Mouse (Mus musculus) adrenal gland, adult 2 months (tissue): Measurements from ENCODE around the gene Rassf4. TPM values are rescaled to one million over a fixed set of nuclear protein-coding genes. Genes with fewer than 3 reads are reported as not detected.
A peak's percentile ranks its signal among the peaks of the same experiment; 100 is the strongest.
"Not testable (repeated sequence)": the region's sequence is repeated elsewhere in the genome, so short reads cannot be mapped to it uniquely, and the experiment has no call there.

ENCODE experiments used
- DNase-seq: peaks from one replicate; pipeline ENCODE4 v3.0.0; 2021
- microRNA-seq, 2 experiments: library from miRNA; unstranded; fragments of <30 nt; microRNA quantifications; one replicate each; pipeline ENCODE4 v1.2.0; 2021
- polyA plus RNA-seq: library from polyadenylated mRNA; depleted of rRNA; stranded (reverse); fragments of >200 nt; gene quantifications from 2 replicates; pipeline ENCODE4 v1.2.3, GENCODE M21; 2012; rRNA removed
- total RNA-seq, 2 experiments: library from RNA; stranded (reverse); gene quantifications; 2 replicates each; pipeline ENCODE4 v1.2.3; 2021

The Rassf4 gene
- total and polyA plus RNA-seq, 3 experiments: 2.3 to 7.4 (median 3.9) TPM

DNA sequence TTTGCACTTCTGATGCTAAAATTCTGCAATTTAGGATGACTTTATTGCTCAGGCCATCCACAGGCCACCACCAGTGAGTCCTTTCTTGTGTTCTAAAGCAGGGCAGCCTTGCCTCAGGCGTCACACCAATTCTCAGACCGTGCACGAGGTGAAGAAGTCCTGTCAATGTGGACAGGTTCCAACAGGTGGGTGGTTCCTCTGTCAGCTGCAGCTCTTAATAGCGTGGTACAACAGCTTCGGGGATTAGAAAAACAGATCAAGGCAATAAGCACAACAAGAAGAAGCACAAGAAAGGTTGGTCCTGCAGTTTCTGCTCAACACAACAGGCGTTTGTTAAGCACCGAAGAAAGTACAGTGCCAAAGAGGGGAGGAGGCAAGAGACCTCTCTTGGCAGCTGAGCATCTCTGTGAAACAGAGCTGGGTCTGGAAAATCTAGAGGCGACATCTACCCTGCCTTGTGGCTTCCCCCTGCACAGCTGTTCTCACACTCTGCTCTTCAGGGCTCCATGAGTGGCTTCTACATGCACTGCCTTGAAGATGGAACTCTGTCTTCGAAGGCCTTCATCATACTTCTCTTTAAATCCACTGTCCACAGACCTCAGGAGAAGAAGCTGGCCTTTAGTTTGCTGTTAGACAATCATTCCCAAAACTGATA is 37.0 kb downstream of the Rassf4 start:
- DNase-seq: no peak

DNA sequence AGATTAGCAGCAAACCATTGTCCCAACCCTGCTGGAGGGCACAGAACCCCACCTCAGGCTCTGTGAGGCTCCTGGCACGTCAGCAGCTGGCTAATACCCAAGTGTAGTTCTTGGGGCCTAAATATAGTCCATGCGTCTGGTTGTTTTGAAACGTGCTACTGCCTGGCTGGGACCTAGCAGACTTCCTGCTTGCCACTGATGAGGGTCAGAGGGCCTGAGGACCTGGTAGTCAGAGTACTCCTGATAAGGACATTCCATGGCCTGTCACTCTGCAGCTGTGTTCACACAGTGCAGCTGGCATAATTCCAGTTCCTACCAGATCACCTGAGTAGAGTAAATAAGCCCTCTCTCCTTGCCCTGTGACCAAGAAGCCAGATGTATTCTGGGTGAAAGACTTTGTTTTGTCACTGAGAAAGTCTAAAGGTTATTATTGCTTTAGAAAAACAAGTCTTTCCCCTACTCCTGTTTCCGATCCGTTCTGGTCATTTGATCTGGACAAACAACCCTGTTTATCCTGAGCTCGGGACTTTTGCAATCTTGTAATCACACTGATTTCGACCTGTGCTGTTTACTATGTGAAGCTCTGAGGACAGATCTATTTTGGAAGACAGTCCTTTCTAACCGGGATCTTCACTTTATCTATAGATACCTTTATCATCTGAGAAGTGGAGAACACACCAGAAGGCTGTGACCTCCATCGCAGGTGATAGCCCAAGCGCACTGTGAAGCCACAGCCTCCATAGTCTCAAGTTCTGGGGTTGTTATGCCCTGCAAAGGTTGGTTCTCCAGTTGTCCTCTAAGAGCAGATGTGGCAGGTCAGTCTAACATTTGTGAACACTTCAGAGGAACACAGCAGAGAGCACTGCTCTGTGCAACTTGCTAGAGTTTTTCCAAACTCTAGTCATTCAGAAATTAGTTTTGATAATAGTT is 38.2 kb downstream of the Rassf4 start:
- DNase-seq: peak; percentile 73

DNA sequence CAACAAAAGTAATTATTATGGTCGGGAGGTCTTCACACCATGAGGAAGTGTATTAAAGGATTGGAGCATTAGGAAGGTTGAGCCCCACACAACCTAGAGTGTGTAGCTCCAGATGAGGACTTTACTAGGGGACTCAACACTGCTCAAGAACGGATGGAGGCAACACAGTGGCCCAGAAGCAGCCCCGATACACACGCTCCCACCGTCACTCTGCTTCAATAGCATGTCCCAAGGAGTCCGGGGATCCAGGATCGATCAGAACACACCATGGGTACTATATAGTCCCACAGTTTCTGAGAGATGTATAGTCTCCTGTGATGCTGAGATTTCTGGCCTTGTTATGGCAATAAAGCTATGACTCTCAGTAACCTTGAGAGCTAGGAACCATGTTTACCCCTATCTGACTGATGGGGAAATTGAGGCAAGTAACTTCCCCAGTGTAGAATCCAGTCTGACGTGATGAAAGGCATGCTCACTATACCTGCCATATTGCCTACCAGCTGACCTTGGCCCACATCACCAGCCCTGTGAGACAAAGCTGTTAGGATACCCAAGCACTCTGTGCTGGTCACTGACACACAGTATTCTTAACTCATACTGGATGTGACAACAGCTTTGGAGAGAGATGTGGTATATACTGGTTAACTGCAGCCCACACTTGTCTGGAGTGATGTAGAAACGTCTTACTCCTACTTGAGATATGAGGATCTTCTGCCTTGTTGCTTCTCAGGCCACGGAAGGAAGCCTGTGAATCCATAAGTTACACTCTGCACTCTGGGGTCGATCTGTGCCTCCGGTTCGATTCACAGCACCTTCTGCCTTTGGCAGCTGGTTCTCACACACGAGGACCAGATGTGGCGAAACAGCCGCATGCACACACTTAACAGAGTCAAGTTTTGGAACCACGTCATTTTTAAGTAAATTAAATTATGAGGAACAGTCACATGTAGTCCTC is 39.7 kb downstream of the Rassf4 start:
- DNase-seq: no peak

DNA sequence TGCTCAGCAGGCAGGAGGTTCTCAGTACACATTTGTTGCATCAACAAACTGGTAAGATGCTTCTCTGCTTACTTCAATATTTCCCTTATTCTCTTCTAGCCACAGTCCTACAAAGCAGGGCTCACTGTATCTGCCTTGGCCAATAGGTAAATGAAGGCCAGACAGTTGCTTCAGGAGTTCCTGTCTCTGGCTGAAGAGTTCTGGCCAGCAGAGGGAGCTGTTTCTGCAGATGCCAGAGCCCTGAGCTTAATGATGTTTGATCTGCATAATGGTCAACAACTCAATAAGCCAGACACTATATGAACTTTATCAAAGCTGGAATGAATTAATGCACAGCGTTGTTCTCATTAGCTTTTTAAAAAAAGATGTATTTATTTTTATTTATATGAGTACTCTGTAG is 41.6 kb downstream of the Rassf4 start:
- peak; percentile 77 for DNase-seq

DNA sequence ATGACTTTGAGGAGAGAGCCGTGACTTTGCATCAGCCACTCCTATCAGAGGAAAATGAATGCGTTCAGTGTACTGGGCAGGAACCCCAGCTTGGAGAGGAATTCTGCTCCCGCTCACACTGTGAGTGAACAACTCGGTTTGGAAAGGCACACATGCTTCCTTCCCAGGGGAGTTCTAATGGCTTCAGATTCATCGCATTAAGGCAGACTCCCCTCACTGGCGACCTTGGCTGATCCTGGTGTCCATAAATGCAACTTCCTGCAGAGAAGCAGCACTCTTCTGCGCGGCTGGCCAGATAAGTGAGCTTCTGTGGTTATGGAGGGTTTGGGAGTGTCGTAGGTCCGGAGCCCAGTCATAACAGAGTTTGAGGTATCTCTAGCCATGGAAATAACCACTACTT is 44.0 kb downstream of the Rassf4 start:
- no peak for DNase-seq

DNA sequence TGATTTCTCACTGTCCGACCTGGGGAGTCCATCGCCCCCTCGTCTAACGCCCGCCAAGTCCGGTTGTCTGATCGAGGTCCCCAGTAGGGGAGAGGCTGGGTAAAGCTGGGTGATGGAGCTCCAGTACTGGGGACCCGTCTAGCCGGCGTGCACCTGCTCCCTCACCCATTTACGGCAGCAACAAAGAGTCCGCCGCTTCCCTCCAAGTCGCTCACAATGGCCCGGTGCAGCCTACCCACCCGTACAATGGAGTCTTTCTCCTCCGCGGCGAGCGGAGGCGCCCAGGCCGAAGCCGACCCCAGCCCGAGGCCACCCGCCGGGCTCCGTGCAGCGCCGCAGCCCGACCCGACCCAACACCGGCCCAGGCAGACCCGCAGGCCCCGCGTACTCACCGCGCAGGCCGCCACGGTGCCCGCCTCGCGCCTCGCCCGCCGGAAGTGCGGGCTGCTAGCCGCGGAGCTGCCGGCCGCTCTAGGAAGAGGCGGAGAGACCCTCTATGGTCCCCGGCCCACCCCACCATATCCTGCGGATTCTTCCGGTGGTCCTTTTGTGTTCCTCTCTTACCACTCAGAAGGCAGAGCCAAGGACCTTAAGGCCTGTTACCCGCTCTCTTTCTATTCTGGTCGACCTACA is 45.1 kb downstream of the Rassf4 start, which contains the start of gene Zfp422:
Gene Zfp422, minus strand, starts transcription at position 461 of the 633 bp plus-strand sequence.
- DNase-seq: peak; percentile 79

DNA sequence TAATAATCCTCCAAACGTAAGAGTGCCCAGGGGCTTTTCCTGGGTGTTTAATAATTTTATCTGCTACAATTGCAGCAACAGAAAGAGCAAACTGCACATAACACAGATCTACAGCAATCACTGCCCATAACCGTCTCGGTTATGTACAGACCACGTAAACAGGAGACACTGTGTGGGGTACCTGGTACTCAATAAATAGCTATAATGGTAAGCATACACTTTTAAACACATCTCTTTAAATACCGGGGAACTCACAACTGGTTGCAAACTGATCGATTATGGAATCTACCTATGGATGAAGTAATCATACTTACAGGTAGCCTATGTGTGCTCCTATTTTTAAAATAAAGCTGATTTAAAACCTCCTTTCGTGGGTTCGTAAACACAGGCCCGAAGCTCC is 45.7 kb downstream of the Rassf4 start:
- no peak for DNase-seq

DNA sequence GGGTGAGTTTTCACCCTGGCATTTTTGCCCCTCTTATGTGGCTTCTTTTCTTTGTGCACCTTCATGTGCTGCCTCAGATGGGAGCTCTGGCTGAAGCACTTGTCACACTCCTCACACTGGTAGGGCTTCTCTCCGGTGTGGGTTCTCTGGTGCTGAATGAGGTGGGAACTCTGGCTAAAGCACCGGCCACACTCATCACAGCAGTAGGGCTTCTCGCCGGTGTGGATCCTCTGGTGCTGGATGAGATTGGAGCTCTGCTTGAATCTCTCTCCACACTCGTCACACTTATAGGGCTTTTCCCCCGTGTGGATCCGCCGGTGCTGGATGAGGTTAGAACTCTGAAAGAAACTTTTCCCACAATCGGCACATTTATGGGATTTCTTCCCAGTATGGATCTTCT is 47.3 kb downstream of the Rassf4 start:
- DNase-seq: not testable (repeated sequence)

DNA sequence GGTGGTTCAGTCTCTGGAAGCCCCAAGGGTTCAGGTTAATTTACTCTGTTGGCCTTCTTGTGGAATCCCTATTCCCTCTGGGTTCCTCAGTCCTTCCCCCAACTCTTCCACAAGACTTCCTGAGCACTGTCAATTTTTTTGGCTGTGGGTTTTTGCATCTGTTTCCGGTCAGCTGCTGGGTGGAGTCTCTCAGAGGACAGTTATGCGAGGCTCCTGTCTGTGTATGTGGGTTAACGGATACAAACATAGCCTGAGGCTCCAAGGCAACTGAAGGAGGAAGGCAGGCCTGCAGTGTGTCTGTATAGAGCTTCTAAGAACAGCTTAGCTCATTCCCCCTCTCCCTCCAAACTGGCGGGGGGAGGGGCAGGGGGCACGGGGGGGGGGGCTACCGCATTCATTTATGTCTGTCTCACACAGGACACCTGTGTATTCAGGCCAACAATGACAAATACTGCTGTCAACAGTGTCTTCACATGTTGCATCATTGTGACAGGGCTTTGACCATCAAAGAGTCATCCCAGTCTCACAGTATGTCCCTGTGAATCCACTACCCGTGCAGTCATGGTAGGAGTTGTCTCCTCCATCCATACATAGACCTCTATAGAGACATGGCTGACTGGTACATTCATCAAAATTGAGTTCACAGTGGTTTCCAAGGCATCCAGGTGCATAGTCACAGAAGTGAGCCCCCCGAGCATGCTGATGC is 52.3 kb downstream of the Rassf4 start:
- DNase-seq: no peak

DNA sequence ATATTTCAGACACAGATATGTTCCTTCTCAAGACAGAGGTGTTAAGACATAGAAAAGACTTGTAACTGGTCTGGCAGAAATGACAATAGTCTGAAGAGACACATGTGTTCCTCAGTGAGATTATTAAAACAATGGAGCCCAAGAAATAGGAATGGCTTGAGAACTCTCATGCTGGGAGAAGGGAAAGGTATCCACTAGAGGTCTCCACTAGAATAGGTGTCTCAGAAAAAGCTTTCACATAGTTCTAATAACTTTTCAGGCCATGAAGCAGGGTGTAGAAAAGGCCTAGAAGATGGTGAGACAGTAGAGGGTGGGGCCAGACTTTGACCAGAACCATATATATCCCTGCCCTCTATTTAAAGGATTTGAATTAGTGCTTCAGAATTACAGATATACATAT is 55.7 kb downstream of the Rassf4 start:
- DNase-seq: no peak

DNA sequence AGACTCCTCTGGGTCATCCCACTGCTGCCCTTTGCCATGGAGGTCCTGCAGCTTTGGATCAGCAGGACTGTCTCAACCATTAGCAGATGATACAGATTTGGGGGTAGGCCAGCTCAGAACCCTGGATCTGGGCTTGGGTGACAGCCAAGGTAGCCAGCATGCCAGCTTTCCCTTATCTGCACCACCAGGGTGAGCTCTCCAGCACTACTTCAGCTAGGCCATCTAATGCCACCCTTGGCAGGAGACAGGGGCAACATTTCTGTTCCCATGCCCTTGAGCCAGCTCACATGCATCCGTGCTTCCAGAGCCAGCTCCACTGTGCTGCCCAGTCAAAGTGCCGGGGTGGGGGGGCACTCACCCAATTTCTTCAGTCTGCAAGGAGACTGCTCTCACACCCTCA is 58.0 kb downstream of the Rassf4 start:
- no peak for DNase-seq

DNA sequence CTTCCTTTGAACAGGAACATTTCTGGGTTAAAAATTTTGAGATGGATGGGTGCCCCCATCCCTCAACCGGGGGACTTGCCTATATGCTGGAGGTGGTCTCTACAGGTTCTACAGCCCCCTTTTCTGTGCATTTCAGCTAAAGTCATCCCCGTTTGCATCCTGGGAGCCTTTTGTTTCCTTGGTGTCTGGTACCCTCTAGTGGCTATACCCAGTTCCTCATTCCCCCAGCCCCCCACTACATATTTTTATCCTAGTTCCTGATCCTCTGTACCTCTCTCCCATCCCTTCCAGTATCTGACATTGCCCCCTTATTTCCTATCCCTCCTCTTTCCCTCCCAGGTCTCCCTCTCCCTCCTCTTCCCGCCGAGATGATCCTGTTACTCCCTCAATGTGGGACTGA is 66.5 kb downstream of the Rassf4 start:
- DNase-seq: no peak

DNA sequence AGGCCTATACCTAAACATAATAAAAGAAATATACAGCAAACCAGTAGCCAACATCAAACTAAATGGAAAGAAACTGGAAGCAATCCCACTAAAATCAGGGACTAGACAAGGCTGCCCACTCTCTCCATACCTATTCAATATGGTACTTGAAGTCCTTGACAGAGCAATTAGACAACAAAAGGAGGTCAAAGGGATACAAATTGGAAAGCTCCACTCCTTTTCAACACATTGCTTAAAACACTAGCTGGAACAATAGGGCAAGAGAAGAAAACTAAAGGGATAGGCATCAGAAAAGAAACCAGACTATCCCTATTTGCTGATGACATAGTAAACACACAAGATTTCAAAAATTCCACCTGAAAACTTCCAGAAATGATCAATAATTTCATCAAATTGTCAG is 72.8 kb downstream of the Rassf4 start:
- DNase-seq: not testable (repeated sequence)

DNA sequence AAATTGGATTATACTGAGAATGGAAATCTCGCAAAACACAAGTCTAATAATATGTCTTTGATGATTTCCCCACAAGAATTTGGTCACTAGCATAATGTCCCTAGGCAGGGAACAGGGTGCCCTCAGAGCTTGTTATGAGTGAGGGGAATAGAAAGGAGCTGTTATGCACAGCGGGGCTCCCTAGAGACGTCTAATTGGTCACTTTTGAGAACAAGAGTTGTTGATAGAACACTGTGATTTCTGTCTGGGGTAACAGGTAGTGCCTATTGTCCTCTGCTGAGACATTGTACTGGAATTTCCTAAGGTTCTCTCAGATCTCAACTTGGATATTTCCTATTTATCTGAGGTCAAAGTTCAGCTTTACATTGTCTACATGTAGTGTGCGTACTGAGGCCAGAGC is 89.7 kb downstream of the Rassf4 start, which contains the start of gene Olfr215:
Gene Olfr215, minus strand, starts transcription at position 101 of the 400 bp plus-strand sequence.
- no peak for DNase-seq

Small RNAs within 50 kb of the gene (microRNA-seq; reads per million reads assigned to microRNA genes)
- gene Mir7043: 0 reads per million in 2 experiments

Other genes starting within 250 kb of the Rassf4 start
- 1 to 10 TPM; 1.3 to 2.2 TPM for gene Alox5, start 212.8 kb downstream of the Rassf4 start, total RNA-seq
- 1.4 and 1.8 TPM in 2 replicates for gene Alox5, start 212.8 kb downstream of the Rassf4 start, polyA plus RNA-seq
- gene Olfr211, start 184.9 kb downstream of the Rassf4 start, total RNA-seq: not detected
- gene Olfr211, start 184.9 kb downstream of the Rassf4 start, polyA plus RNA-seq: not detected in 2 replicates
- under 1 TPM in 1 of 2 experiments, not detected in 1; 0.21 TPM for gene Olfr212, start 167.4 kb downstream of the Rassf4 start, total RNA-seq
- gene Olfr212, start 167.4 kb downstream of the Rassf4 start, polyA plus RNA-seq: not detected in 2 replicates
- gene Olfr213, start 135.5 kb downstream of the Rassf4 start, total RNA-seq: not detected
- not detected in 2 replicates for gene Olfr213, start 135.5 kb downstream of the Rassf4 start, polyA plus RNA-seq
- gene Gm5580, start 122.8 kb downstream of the Rassf4 start, total RNA-seq: 1 to 10 TPM; 2.2 to 3.0 TPM
- 0.09 TPM in 1 of 2 replicates, not detected in the other for gene Gm5580, start 122.8 kb downstream of the Rassf4 start, polyA plus RNA-seq
- not detected for gene Olfr214, start 119.7 kb downstream of the Rassf4 start, total RNA-seq
- not detected in 2 replicates for gene Olfr214, start 119.7 kb downstream of the Rassf4 start, polyA plus RNA-seq
- not detected for gene Olfr215, start 89.8 kb downstream of the Rassf4 start, total RNA-seq
- gene Olfr215, start 89.8 kb downstream of the Rassf4 start, polyA plus RNA-seq: not detected in 2 replicates
- 10 to 100 TPM; 14.8 to 22.9 TPM for gene Zfp422, start 45.0 kb downstream of the Rassf4 start, total RNA-seq
- gene Zfp422, start 45.0 kb downstream of the Rassf4 start, polyA plus RNA-seq: 5.0 and 6.6 TPM in 2 replicates
- 10 to 100 TPM in 1 of 2 experiments, 1 to 10 TPM in 1; 3.8 to 13.4 TPM for gene Depp1, start 23.3 kb downstream of the Rassf4 start, total RNA-seq
- gene Depp1, start 23.3 kb downstream of the Rassf4 start, polyA plus RNA-seq: 16.6 and 22.8 TPM in 2 replicates
- under 1 TPM; 0.03 to 0.06 TPM for gene Tmem72, start 43.0 kb upstream of the Rassf4 start, total RNA-seq
- gene Tmem72, start 43.0 kb upstream of the Rassf4 start, polyA plus RNA-seq: under 0.01 TPM in 1 of 2 replicates, not detected in the other